Mouse (Mus musculus): Measurements from ENCODE around the gene Calhm5. TPM values are rescaled to one million over a fixed set of nuclear protein-coding genes. Genes with fewer than 3 reads are reported as not detected.

The Calhm5 gene
- polyA plus RNA-seq, 1 experiment from 2014 or later: 0.71 TPM

- Histone ChIP-seq H3K9ac (replicated peaks; ENCODE audit: low read depth, low read length) (no peak overlapping the region), H3K4me3 (ENCODE audit: low read depth, low read length) (no peak overlapping the region), H3K4me1 (ENCODE audit: control insufficient read depth, insufficient read depth, low read length) (no peaks in the 10 kb centered on the region), H3K27me3 (ENCODE audit: control insufficient read depth, insufficient read depth, low read length) (no peaks in the 10 kb centered on the region), H3K27ac (ENCODE audit: low read depth, low read length) (no peak overlapping the region), H3K4me2 (ENCODE audit: low read depth, low read length) (no peak overlapping the region), H3K9me3 (ENCODE audit: control insufficient read depth, low read length) (no peaks in the 10 kb centered on the region), H3K36me3 (ENCODE audit: control insufficient read depth, insufficient read depth, low read length) (no peaks in the 10 kb centered on the region)
- ATAC-seq (ENCODE audit: low read depth): no peak
Observed at GRCm38 (mm10) chr10:34117770-34118169, 21.5 kb upstream of the Calhm5 start.

GRCm38 (mm10) chr10:34117131-34117530 is 20.8 kb upstream of the Calhm5 start:
- ATAC-seq (ENCODE audit: low read depth): no peak
- Histone ChIP-seq H3K36me3 (ENCODE audit: control insufficient read depth, insufficient read depth, low read length) (no peaks in the 10 kb centered on the region), H3K9ac (replicated peaks; ENCODE audit: low read depth, low read length) (no peak overlapping the region), H3K4me3 (ENCODE audit: low read depth, low read length) (no peak overlapping the region), H3K4me2 (ENCODE audit: low read depth, low read length) (no peak overlapping the region), H3K9me3 (ENCODE audit: control insufficient read depth, low read length) (no peaks in the 10 kb centered on the region), H3K27ac (ENCODE audit: low read depth, low read length) (no peak overlapping the region), H3K4me1 (ENCODE audit: control insufficient read depth, insufficient read depth, low read length) (no peaks in the 10 kb centered on the region), H3K27me3 (ENCODE audit: control insufficient read depth, insufficient read depth, low read length) (no peaks in the 10 kb centered on the region)
- WGBS: 62% methylated on average over 3 of the region's 3 CpGs

- WGBS: 83% methylated on average over 4 of the region's 4 CpGs
- Histone ChIP-seq H3K4me3 (ENCODE audit: low read depth, low read length) (no peak overlapping the region), H3K9me3 (ENCODE audit: control insufficient read depth, low read length) (no peaks in the 10 kb centered on the region), H3K4me1 (ENCODE audit: control insufficient read depth, insufficient read depth, low read length) (no peaks in the 10 kb centered on the region), H3K27ac (ENCODE audit: low read depth, low read length) (no peak overlapping the region), H3K4me2 (ENCODE audit: low read depth, low read length) (no peak overlapping the region), H3K36me3 (ENCODE audit: control insufficient read depth, insufficient read depth, low read length) (no peaks in the 10 kb centered on the region), H3K9ac (replicated peaks; ENCODE audit: low read depth, low read length) (no peak overlapping the region), H3K27me3 (ENCODE audit: control insufficient read depth, insufficient read depth, low read length) (no peaks in the 10 kb centered on the region)
- ATAC-seq (ENCODE audit: low read depth): no peak
Observed at GRCm38 (mm10) chr10:34111964-34112738, 15.8 kb upstream of the Calhm5 start.

- H3K4me1 ChIP-seq (ENCODE audit: control insufficient read depth, insufficient read depth, low read length): no peaks in the 10 kb centered on the region
- ATAC-seq (ENCODE audit: low read depth): no peak
- H3K9me3 ChIP-seq (ENCODE audit: control insufficient read depth, low read length): no peaks in the 10 kb centered on the region
- no peak overlapping the region for H3K27ac ChIP-seq (ENCODE audit: low read depth, low read length)
- no peak overlapping the region for H3K4me3 ChIP-seq (ENCODE audit: low read depth, low read length)
- no peak overlapping the region for H3K9ac ChIP-seq (replicated peaks; ENCODE audit: low read depth, low read length)
- no peaks in the 10 kb centered on the region for H3K36me3 ChIP-seq (ENCODE audit: control insufficient read depth, insufficient read depth, low read length)
- H3K27me3 ChIP-seq (ENCODE audit: control insufficient read depth, insufficient read depth, low read length): no peaks in the 10 kb centered on the region
- 92% methylated on average over 13 of the region's 13 CpGs for WGBS
- H3K4me2 ChIP-seq (ENCODE audit: low read depth, low read length): no peak overlapping the region
Observed at GRCm38 (mm10) chr10:34110863-34111465, 14.6 kb upstream of the Calhm5 start.

- 54% methylated on average over 12 of the region's 12 CpGs for WGBS
- peak overlapping the region; percentile 29; the same call in 1 of the 2 replicates for H3K9ac ChIP-seq (replicated peaks; ENCODE audit: low read depth, low read length)
- H3K4me1 ChIP-seq (ENCODE audit: control insufficient read depth, insufficient read depth, low read length): no peaks in the 10 kb centered on the region
- no peaks in the 10 kb centered on the region for H3K9me3 ChIP-seq (ENCODE audit: control insufficient read depth, low read length)
- ATAC-seq (ENCODE audit: low read depth): peak; percentile 31
- no peak overlapping the region for H3K27ac ChIP-seq (ENCODE audit: low read depth, low read length)
- peak overlapping the region; percentile 38 for H3K4me2 ChIP-seq (ENCODE audit: low read depth, low read length)
- peak overlapping the region; percentile 10; the same call in 1 of the 2 replicates for H3K4me3 ChIP-seq (ENCODE audit: low read depth, low read length)
- H3K27me3 ChIP-seq (ENCODE audit: control insufficient read depth, insufficient read depth, low read length): no peaks in the 10 kb centered on the region
- no peaks in the 10 kb centered on the region for H3K36me3 ChIP-seq (ENCODE audit: control insufficient read depth, insufficient read depth, low read length)
Observed at GRCm38 (mm10) chr10:34095964-34096363, 355 bp downstream of the Calhm5 start.

- ATAC-seq (ENCODE audit: low read depth): no peak
- H3K27me3 ChIP-seq (ENCODE audit: control insufficient read depth, insufficient read depth, low read length): no peaks in the 10 kb centered on the region
- no peaks in the 10 kb centered on the region for H3K36me3 ChIP-seq (ENCODE audit: control insufficient read depth, insufficient read depth, low read length)
- H3K27ac ChIP-seq (ENCODE audit: low read depth, low read length): no peak overlapping the region
- H3K4me3 ChIP-seq (ENCODE audit: low read depth, low read length): no peak overlapping the region
- no peak overlapping the region for H3K9ac ChIP-seq (replicated peaks; ENCODE audit: low read depth, low read length)
- no peak overlapping the region for H3K4me2 ChIP-seq (ENCODE audit: low read depth, low read length)
- no peaks in the 10 kb centered on the region for H3K9me3 ChIP-seq (ENCODE audit: control insufficient read depth, low read length)
- H3K4me1 ChIP-seq (ENCODE audit: control insufficient read depth, insufficient read depth, low read length): no peaks in the 10 kb centered on the region
- 62% methylated on average over 2 of the region's 2 CpGs for WGBS
Observed at GRCm38 (mm10) chr10:34095147-34095546, 1.2 kb downstream of the Calhm5 start.

- no peaks in the 10 kb centered on the region for H3K27me3 ChIP-seq (ENCODE audit: control insufficient read depth, insufficient read depth, low read length)
Observed at GRCm38 (mm10) chr10:34091888-34092287, 4.4 kb downstream of the Calhm5 start.

GRCm38 (mm10) chr10:34090481-34090880 is 5.8 kb downstream of the Calhm5 start:
- ATAC-seq (ENCODE audit: low read depth): no peak
- Histone ChIP-seq H3K4me1 (ENCODE audit: control insufficient read depth, insufficient read depth, low read length) (no peaks in the 10 kb centered on the region), H3K27ac (ENCODE audit: low read depth, low read length) (no peak overlapping the region), H3K4me3 (ENCODE audit: low read depth, low read length) (no peak overlapping the region), H3K9me3 (ENCODE audit: control insufficient read depth, low read length) (no peaks in the 10 kb centered on the region), H3K27me3 (ENCODE audit: control insufficient read depth, insufficient read depth, low read length) (no peaks in the 10 kb centered on the region), H3K9ac (replicated peaks; ENCODE audit: low read depth, low read length) (no peak overlapping the region), H3K4me2 (ENCODE audit: low read depth, low read length) (no peak overlapping the region), H3K36me3 (ENCODE audit: control insufficient read depth, insufficient read depth, low read length) (no peaks in the 10 kb centered on the region)
- WGBS: 74% methylated on average over 1 of the region's 1 CpGs

More at GRCm38 (mm10) chr10:34091888-34092287, 4.4 kb downstream of the Calhm5 start:
- Histone ChIP-seq H3K36me3 (ENCODE audit: control insufficient read depth, insufficient read depth, low read length) (no peaks in the 10 kb centered on the region), H3K9me3 (ENCODE audit: control insufficient read depth, low read length) (no peaks in the 10 kb centered on the region), H3K4me1 (ENCODE audit: control insufficient read depth, insufficient read depth, low read length) (no peaks in the 10 kb centered on the region), H3K27ac (ENCODE audit: low read depth, low read length) (no peak overlapping the region), H3K4me3 (ENCODE audit: low read depth, low read length) (no peak overlapping the region), H3K9ac (replicated peaks; ENCODE audit: low read depth, low read length) (no peak overlapping the region), H3K4me2 (ENCODE audit: low read depth, low read length) (no peak overlapping the region)
- ATAC-seq (ENCODE audit: low read depth): no peak
- WGBS: 81% methylated on average over 5 of the region's 5 CpGs

GRCm38 (mm10) chr10:34089517-34089916 is 6.8 kb downstream of the Calhm5 start:
- Histone ChIP-seq H3K27ac (ENCODE audit: low read depth, low read length) (no peak overlapping the region), H3K27me3 (ENCODE audit: control insufficient read depth, insufficient read depth, low read length) (no peaks in the 10 kb centered on the region), H3K4me3 (ENCODE audit: low read depth, low read length) (no peak overlapping the region), H3K9ac (replicated peaks; ENCODE audit: low read depth, low read length) (no peak overlapping the region), H3K36me3 (ENCODE audit: control insufficient read depth, insufficient read depth, low read length) (no peaks in the 10 kb centered on the region), H3K4me1 (ENCODE audit: control insufficient read depth, insufficient read depth, low read length) (no peaks in the 10 kb centered on the region), H3K4me2 (ENCODE audit: low read depth, low read length) (no peak overlapping the region), H3K9me3 (ENCODE audit: control insufficient read depth, low read length) (no peaks in the 10 kb centered on the region)
- WGBS: 67% methylated on average over 3 of the region's 3 CpGs
- no peak for ATAC-seq (ENCODE audit: low read depth)

Measured in neural tube, embryonic 14.5 days (tissue).